Mouse (Mus musculus) neural tube, embryonic 14.5 days (tissue): ENCODE measurements around the gene Rbms3. TPM values are rescaled to one million over a fixed set of nuclear protein-coding genes. Genes with fewer than 3 reads are reported as not detected.

Source experiments
- ATAC-seq: fragments of 200-750 bp; cut with Nextera tagmentation; 2 replicates; pipeline ENCODE4 v1.8.0; 2017; ENCODE audit warnings: low read depth, mild to moderate bottlenecking, moderate TSS enrichment, moderate library complexity
- H3K27ac ChIP-seq: fragments of 300-500 bp; sonication (generic); 2 replicates; pipeline ENCODE4 v1.5.1; 2014; ENCODE audit warnings: low read depth, mild to moderate bottlenecking, control low read depth, low read length, moderate library complexity, mixed read lengths
- H3K27me3 ChIP-seq: fragments of 300-500 bp; sonication (generic); 2 replicates; pipeline ENCODE4 v1.6.1; 2014; ENCODE audit warnings: low read length; ENCODE audit not compliant: control insufficient read depth, insufficient read depth
- H3K36me3 ChIP-seq: fragments of 300-500 bp; sonication (generic); 2 replicates; pipeline ENCODE4 v1.6.1; 2014; ENCODE audit warnings: low read length, mixed read lengths; ENCODE audit not compliant: control insufficient read depth, insufficient read depth
- H3K4me1 ChIP-seq: fragments of 300-500 bp; sonication (generic); 2 replicates; pipeline ENCODE4 v1.6.1; 2014; ENCODE audit warnings: low read length; ENCODE audit not compliant: control insufficient read depth, insufficient read depth
- H3K4me2 ChIP-seq: fragments of 300-500 bp; sonication (generic); 2 replicates; pipeline ENCODE4 v1.6.1; 2014; ENCODE audit warnings: mild to moderate bottlenecking, low read depth, low read length, control low read depth
- H3K4me3 ChIP-seq: fragments of 300-500 bp; sonication (generic); 2 replicates; pipeline ENCODE4 v1.5.1; 2014; ENCODE audit warnings: low read depth, low read length, control low read depth, mixed read lengths
- H3K9ac ChIP-seq: fragments of 300-500 bp; sonication (generic); replicated peaks from 2 replicates; pipeline ENCODE4 v1.6.1; 2014; ENCODE audit warnings: low read depth, mild to moderate bottlenecking, control low read depth, low read length, mixed read lengths
- H3K9me3 ChIP-seq: fragments of 300-500 bp; sonication (generic); 2 replicates; pipeline ENCODE4 v1.6.1; 2016; ENCODE audit warnings: low read length; ENCODE audit not compliant: control insufficient read depth
- WGBS: fragments of 180-500 bp; shearing (Covaris S2); extraction: QIAGEN DNeasy Blood & Tissue Kit; methylation state at CpG from one replicate; pipeline ENCODE4 v1.1.7; 2014; 5-methylcytosine and 5-hydroxymethylcytosine counted together
- polyA plus RNA-seq: library from polyadenylated mRNA; unstranded; fragments of >200 nt; fragmentation: Nextera tagmentation; extraction: Ambion mirVana; gene quantifications from 2 replicates; pipeline ENCODE4 v1.2.1, GENCODE M21; 2014

Rbms3 gene
- polyA plus RNA-seq, 1 experiment from 2014 or later: 79.5 TPM

- no peak overlapping the region for H3K27ac ChIP-seq
- H3K27me3 ChIP-seq: no peaks in the 10 kb centered on the region
- WGBS: 87% methylated on average over 4 of the region's 4 CpGs
- no peak for ATAC-seq
- H3K9ac ChIP-seq: no peak overlapping the region
- H3K4me1 ChIP-seq: no peaks in the 10 kb centered on the region
- H3K4me3 ChIP-seq: no peak overlapping the region
- H3K36me3 ChIP-seq: no peaks in the 10 kb centered on the region
- H3K9me3 ChIP-seq: no peaks in the 10 kb centered on the region
- no peak overlapping the region for H3K4me2 ChIP-seq
Measured at GRCm38 (mm10) chr9:116542793-116543192, 1086.9 kb downstream of the Rbms3 start.

- Histone ChIP-seq H3K9ac (no peak overlapping the region), H3K4me2 (no peak overlapping the region), H3K4me1 (no peaks in the 10 kb centered on the region), H3K4me3 (no peak overlapping the region), H3K27ac (no peak overlapping the region), H3K36me3 (no peaks in the 10 kb centered on the region), H3K27me3 (no peaks in the 10 kb centered on the region), H3K9me3 (no peaks in the 10 kb centered on the region)
- 89% methylated on average over 7 of the region's 7 CpGs for WGBS
- ATAC-seq: no peak
Measured at GRCm38 (mm10) chr9:116541976-116542375, 1087.7 kb downstream of the Rbms3 start.

DNA sequence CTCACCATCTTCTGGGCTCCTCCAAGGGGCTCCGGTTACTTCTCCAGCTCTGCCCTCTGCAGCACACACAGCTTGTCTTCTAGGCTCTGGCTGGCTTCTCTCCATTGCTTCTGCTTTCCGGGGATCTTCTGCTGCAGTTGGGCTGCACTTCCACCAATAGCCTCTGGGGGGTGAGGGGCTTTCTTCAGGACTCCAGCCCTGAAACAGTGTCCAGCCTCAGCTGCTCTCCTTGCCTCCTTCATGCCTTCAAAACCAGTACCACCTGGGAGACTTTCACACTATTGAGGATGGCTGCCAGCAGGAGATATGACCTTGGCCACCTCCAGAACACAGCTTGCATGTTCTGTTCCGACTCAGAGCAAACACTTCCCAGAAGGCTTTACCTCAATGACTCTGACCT, 1094.0 kb downstream of the Rbms3 start:
- no peaks in the 10 kb centered on the region for H3K36me3 ChIP-seq
- H3K4me1 ChIP-seq: no peaks in the 10 kb centered on the region
- no peak overlapping the region for H3K4me3 ChIP-seq
- no peak for ATAC-seq
- no peaks in the 10 kb centered on the region for H3K9me3 ChIP-seq
- H3K27ac ChIP-seq: no peak overlapping the region
- no peak overlapping the region for H3K9ac ChIP-seq
- H3K27me3 ChIP-seq: no peaks in the 10 kb centered on the region
- no peak overlapping the region for H3K4me2 ChIP-seq
- 74% methylated on average over 3 of the region's 3 CpGs for WGBS

DNA sequence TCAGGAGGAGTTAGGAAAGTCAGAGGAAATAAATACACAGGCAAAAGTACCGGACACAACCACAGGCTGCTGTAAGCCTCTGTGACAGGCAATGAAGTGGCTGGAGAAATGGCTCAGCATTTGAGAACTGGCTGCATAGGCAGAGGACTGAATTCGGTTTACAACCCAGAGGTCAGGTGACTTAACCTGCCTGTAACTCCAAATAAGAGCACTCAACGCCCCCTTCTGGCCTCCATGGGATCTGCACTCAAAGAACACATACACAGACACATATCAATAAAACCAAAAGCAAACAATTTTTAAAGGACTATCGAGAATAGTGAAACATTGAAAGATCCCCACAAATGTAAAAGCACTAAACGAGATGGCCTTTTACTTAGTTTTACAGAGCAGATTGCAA, 1096.3 kb downstream of the Rbms3 start:
- ATAC-seq: no peak

DNA sequence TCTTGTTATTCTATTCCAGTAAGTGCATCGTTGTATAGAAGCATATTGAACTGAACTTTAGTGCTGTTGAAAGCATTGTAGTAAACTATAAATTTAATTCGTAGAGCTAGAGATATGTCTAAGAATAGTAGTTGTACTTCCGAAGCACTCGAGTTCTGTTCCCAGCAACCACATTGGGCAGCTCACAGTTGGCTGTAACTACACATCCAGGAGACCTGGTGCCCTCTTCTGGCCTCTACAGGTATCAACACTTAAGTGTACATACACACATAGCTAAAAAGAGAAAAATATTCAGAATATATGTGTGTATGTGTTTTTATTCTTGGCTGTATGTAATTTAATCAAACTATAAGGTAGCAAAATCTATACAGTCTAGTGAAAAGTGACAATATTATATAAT, 1098.6 kb downstream of the Rbms3 start:
- no peaks in the 10 kb centered on the region for H3K9me3 ChIP-seq
- no peaks in the 10 kb centered on the region for H3K36me3 ChIP-seq
- H3K27me3 ChIP-seq: no peaks in the 10 kb centered on the region
- no peak overlapping the region for H3K4me3 ChIP-seq
- no peak overlapping the region for H3K4me2 ChIP-seq
- H3K4me1 ChIP-seq: no peaks in the 10 kb centered on the region
- no peak overlapping the region for H3K9ac ChIP-seq
- ATAC-seq: no peak
- no peak overlapping the region for H3K27ac ChIP-seq
- 94% methylated on average over 4 of the region's 4 CpGs for WGBS

More for the DNA sequence above, 1096.3 kb downstream of the Rbms3 start:
- H3K4me2 ChIP-seq: no peak overlapping the region
- no peaks in the 10 kb centered on the region for H3K4me1 ChIP-seq
- no peak overlapping the region for H3K9ac ChIP-seq
- WGBS: 85% methylated on average over 5 of the region's 5 CpGs
- H3K36me3 ChIP-seq: no peaks in the 10 kb centered on the region
- H3K27ac ChIP-seq: no peak overlapping the region
- H3K27me3 ChIP-seq: no peaks in the 10 kb centered on the region
- H3K9me3 ChIP-seq: no peaks in the 10 kb centered on the region
- H3K4me3 ChIP-seq: no peak overlapping the region

DNA sequence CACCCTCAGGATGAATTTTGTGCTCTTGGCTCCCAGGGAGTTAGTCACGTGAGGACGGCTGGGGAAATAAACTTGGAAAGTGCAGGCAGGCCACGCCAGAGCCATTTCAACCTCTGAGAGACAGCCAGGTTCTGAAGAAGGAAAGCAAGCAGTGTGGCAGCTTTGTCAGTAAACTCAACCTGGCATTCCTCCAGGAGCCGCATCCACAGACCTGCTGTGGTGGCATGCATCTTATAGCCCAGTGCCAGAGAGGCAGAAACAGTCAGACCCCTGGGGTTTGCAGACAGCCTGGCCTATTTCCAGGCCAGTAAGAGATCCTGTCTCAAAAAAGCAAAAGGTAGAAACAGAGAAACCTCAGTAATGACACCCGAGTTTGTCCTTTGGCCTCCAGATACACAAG, 1105.3 kb downstream of the Rbms3 start:
- Histone ChIP-seq H3K4me1 (no peaks in the 10 kb centered on the region), H3K9me3 (no peaks in the 10 kb centered on the region), H3K4me3 (no peak overlapping the region), H3K9ac (no peak overlapping the region), H3K27me3 (no peaks in the 10 kb centered on the region), H3K4me2 (no peak overlapping the region), H3K36me3 (no peaks in the 10 kb centered on the region), H3K27ac (no peak overlapping the region)
- WGBS: 74% methylated on average over 5 of the region's 5 CpGs
- no peak; the same call in 1 of the 2 replicates for ATAC-seq
